Mouse (Mus musculus): ENCODE measurements at regions not wholly inside any gene's neighbourhood (a gene's known extent, or its start where the extent isn't known, plus 50 kb on each side); places are given as distances from the start of the nearest gene placed in this dataset.

- H3K9ac ChIP-seq (ENCODE audit: control insufficient read depth, low read depth, low read length, poor library complexity, severe bottlenecking) = no peak overlapping the region
- H3K79me2 ChIP-seq (ENCODE audit: control insufficient read depth, insufficient read depth, low read length, poor library complexity) = no peaks in the 10 kb centered on the region
- no peaks in the 10 kb centered on the region for H3K27me3 ChIP-seq (ENCODE audit: control insufficient read depth in 1 of 2, insufficient read depth in 2 of 2, low read length in 2 of 2)
- no peak for DNase-seq (ENCODE audit: low read depth, low spot score)
- no peak overlapping the region for H3K27ac ChIP-seq (ENCODE audit: control insufficient read depth, low read depth, low read length)
- no peaks in the 10 kb centered on the region for H3K4me1 ChIP-seq (ENCODE audit: control insufficient read depth in 1 of 2, insufficient read depth in 2 of 2, low read length in 2 of 2)
- no peaks in the 10 kb centered on the region for H3K9me3 ChIP-seq (replicated peaks; ENCODE audit: insufficient read depth, low read length)
- no peak overlapping the region for H3K4me3 ChIP-seq (ENCODE audit: control insufficient read depth in 1 of 2, insufficient read depth in 1 of 2, low read depth in 2 of 2, low read length in 2 of 2)
- H3K36me3 ChIP-seq (ENCODE audit: control insufficient read depth in 1 of 2, insufficient read depth in 2 of 2, low read length in 2 of 2) = no peaks in the 10 kb centered on the region
- no peak for TF ChIP-seq RCOR1 (IDR thresholded peaks at IDR 0.05; ENCODE audit: low read depth, low read length)
These were observed 78.0 kb upstream of the 1700021F07Rik start for GRCm38 (mm10) chr2:173444386-173444785.

GRCm38 (mm10) chr2:173445039-173445438, 77.3 kb upstream of the 1700021F07Rik start:
- Histone ChIP-seq H3K27me3 (ENCODE audit: control insufficient read depth in 1 of 2, insufficient read depth in 2 of 2, low read length in 2 of 2) (no peaks in the 10 kb centered on the region), H3K4me1 (ENCODE audit: control insufficient read depth in 1 of 2, insufficient read depth in 2 of 2, low read length in 2 of 2) (no peaks in the 10 kb centered on the region), H3K9me3 (replicated peaks; ENCODE audit: insufficient read depth, low read length) (no peaks in the 10 kb centered on the region), H3K4me3 (ENCODE audit: control insufficient read depth in 1 of 2, insufficient read depth in 1 of 2, low read depth in 2 of 2, low read length in 2 of 2) (no peak overlapping the region), H3K79me2 (ENCODE audit: control insufficient read depth, insufficient read depth, low read length, poor library complexity) (no peaks in the 10 kb centered on the region), H3K36me3 (ENCODE audit: control insufficient read depth in 1 of 2, insufficient read depth in 2 of 2, low read length in 2 of 2) (no peaks in the 10 kb centered on the region), H3K9ac (ENCODE audit: control insufficient read depth, low read depth, low read length, poor library complexity, severe bottlenecking) (no peak overlapping the region), H3K27ac (ENCODE audit: control insufficient read depth, low read depth, low read length) (no peak overlapping the region)
- no peak for TF ChIP-seq SMC3 (IDR thresholded peaks at IDR 0.05; ENCODE audit: low read depth, low read length)
- TF ChIP-seq POLR2AphosphoS5 (IDR thresholded peaks at IDR 0.05; ENCODE audit: borderline replicate concordance, low read depth, low read length) = no peak
- TF ChIP-seq CTCF (IDR thresholded peaks at IDR 0.05 in 2 of 3, conservative IDR thresholded peaks at IDR 0.05 in 1 of 3; ENCODE audit: control insufficient read depth in 1 of 3, insufficient read depth in 1 of 3, low read depth in 2 of 3, low read length in 3 of 3, poor library complexity in 1 of 3, severe bottlenecking in 1 of 3) = no peak
- no peak for TF ChIP-seq POLR2A (IDR thresholded peaks at IDR 0.05; ENCODE audit: control insufficient read depth in 1 of 2, insufficient read depth in 1 of 2, low read depth in 1 of 2, low read length in 2 of 2, poor library complexity in 1 of 2)
- TF ChIP-seq TCF12 (IDR thresholded peaks at IDR 0.05; ENCODE audit: low read depth, low read length) = no peak
- TF ChIP-seq RAD21 (IDR thresholded peaks at IDR 0.05; ENCODE audit: low read depth, low read length) = no peak
- TF ChIP-seq MAFK (IDR thresholded peaks at IDR 0.05; ENCODE audit: borderline replicate concordance, low read depth, low read length) = no peak
- TF ChIP-seq ETS1 (IDR thresholded peaks at IDR 0.05; ENCODE audit: low read depth, low read length) = no peak
- no peak for TF ChIP-seq MYC (IDR thresholded peaks at IDR 0.05; ENCODE audit: low read depth, low read length)
- TF ChIP-seq GATA1 (IDR thresholded peaks at IDR 0.05; ENCODE audit: low read depth, low read length) = no peak
- TF ChIP-seq HCFC1 (IDR thresholded peaks at IDR 0.05; ENCODE audit: low read depth, low read length) = no peak
- no peak for TF ChIP-seq TBP (IDR thresholded peaks at IDR 0.05; ENCODE audit: low read depth, low read length)
- TF ChIP-seq RCOR1 (IDR thresholded peaks at IDR 0.05; ENCODE audit: low read depth, low read length) = no peak
- no peak for TF ChIP-seq NELFE (IDR thresholded peaks at IDR 0.05; ENCODE audit: low read depth, low read length)
- no peak for TF ChIP-seq ELF1 (IDR thresholded peaks at IDR 0.05; ENCODE audit: low read depth, low read length)
- TF ChIP-seq ZMIZ1 (IDR thresholded peaks at IDR 0.05; ENCODE audit: low read depth, low read length) = no peak
- no peak for DNase-seq (ENCODE audit: low read depth, low spot score)
